Mouse (Mus musculus) liver, postnatal 0 days (tissue): ENCODE measurements around the gene Gm5773.
"Not testable (repeated sequence)": the region's sequence is repeated elsewhere in the genome, so short reads cannot be mapped to it uniquely, and the experiment has no call there.

ENCODE experiments used
- CTCF ChIP-seq: sonication (generic); IDR thresholded peaks from 2 replicates; pipeline ENCODE4 v1.5.1; 2016; ENCODE audit warnings: antibody characterized with exemption, low read depth
- EP300 ChIP-seq: IDR thresholded peaks from 2 replicates; pipeline ENCODE4 v1.6.1; 2016; ENCODE audit warnings: antibody characterized with exemption, low read depth, mild to moderate bottlenecking

DNA sequence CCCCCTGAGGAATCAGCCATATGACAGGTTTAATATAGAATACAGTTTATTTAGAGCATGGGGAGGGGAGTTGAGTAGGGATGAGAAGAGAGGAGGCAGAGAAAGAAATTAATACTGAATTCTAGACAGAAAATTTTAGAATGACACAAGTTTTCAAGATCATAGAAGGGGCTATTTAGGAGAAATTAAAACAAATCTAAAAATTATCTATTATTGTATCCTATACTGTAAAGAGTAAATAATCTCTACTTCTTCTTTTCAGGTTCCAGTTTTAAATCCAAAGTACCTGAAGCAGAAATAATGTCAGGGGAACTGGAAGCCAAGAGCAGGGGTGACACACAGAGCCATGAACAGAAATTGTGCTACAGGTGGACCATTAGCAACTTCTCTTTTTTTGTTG is 23.3 kb downstream of the Gm5773 start, which contains the start of gene Tdpoz4:
- TF ChIP-seq EP300, CTCF: not testable (repeated sequence)
